Mouse (Mus musculus) kidney, embryonic 15.5 days (tissue): ENCODE results near the gene Galnt14. TPM values are rescaled to one million over a fixed set of nuclear protein-coding genes. Genes with fewer than 3 reads are reported as not detected.

ENCODE experiments used
- ATAC-seq: fragments of 200-750 bp; cut with Nextera tagmentation; replicated peaks from 2 replicates; pipeline ENCODE4 v1.8.0; 2017; ENCODE audit warnings: moderate TSS enrichment; ENCODE audit not compliant: low FRiP score
- H3K27ac ChIP-seq: fragments of 300-500 bp; sonication (generic); 2 replicates; pipeline ENCODE4 v1.5.1; 2015; ENCODE audit warnings: mild to moderate bottlenecking, inconsistent platforms
- H3K27me3 ChIP-seq: fragments of 300-500 bp; sonication (generic); 2 replicates; pipeline ENCODE4 v1.6.1; 2015; ENCODE audit warnings: inconsistent platforms
- H3K36me3 ChIP-seq: fragments of 300-500 bp; sonication (generic); 2 replicates; pipeline ENCODE4 v1.6.1; 2015; ENCODE audit warnings: inconsistent platforms
- H3K4me1 ChIP-seq: fragments of 300-500 bp; sonication (generic); 2 replicates; pipeline ENCODE4 v1.6.1; 2015; ENCODE audit warnings: inconsistent platforms
- H3K4me2 ChIP-seq: fragments of 300-500 bp; sonication (generic); 2 replicates; pipeline ENCODE4 v1.6.1; 2015; ENCODE audit warnings: moderate library complexity, mild to moderate bottlenecking, inconsistent platforms
- H3K4me3 ChIP-seq: fragments of 300-500 bp; sonication (generic); replicated peaks from 2 replicates; pipeline ENCODE4 v1.5.1; 2015; ENCODE audit warnings: mild to moderate bottlenecking, inconsistent platforms
- H3K9ac ChIP-seq: fragments of 300-500 bp; sonication (generic); 2 replicates; pipeline ENCODE4 v1.6.1; 2015; ENCODE audit warnings: mild to moderate bottlenecking, inconsistent platforms
- H3K9me3 ChIP-seq: fragments of 300-500 bp; sonication (generic); replicated peaks from 2 replicates; pipeline ENCODE4 v1.6.1; 2016; ENCODE audit warnings: inconsistent platforms
- WGBS: fragments of 180-500 bp; shearing (Covaris S2); methylation state at CpG from one replicate; pipeline ENCODE4 v1.1.7; 2015; ENCODE audit warnings: mixed read lengths; 5-methylcytosine and 5-hydroxymethylcytosine counted together
- polyA plus RNA-seq: library from polyadenylated mRNA; unstranded; fragments of >200 nt; fragmentation: Nextera tagmentation; extraction: Ambion mirVana; gene quantifications from 2 replicates; pipeline ENCODE4 v1.2.1, GENCODE M21; 2015

Galnt14 gene
- polyA plus RNA-seq, 1 experiment from 2014 or later: 13.0 TPM

DNA sequence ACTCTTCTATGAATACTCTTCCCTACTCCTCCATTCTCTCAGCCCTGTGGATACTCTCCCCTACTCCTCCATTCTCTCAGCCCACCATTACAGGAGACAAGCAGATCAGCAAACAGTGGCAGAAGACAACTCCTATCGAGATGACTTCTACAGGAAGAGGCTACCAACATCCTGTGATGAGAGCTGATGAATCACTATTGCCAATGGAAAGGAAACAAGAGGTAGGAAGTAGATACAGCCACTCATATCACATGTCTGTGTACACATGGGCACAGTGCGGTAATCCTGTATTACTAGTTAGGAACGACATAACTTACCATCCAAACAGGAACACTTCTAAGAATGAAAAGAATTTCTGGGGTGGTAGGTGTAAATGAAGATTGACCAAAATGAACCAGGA lies 53.9 kb downstream of the Galnt14 start:
- no peaks in the 10 kb centered on the region for H3K9me3 ChIP-seq
- no peak overlapping the region for H3K27ac ChIP-seq
- 89% methylated on average over 3 of the region's 3 CpGs for WGBS
- H3K9ac ChIP-seq: no peak overlapping the region
- H3K36me3 ChIP-seq: no peaks in the 10 kb centered on the region
- H3K4me3 ChIP-seq: no peak overlapping the region
- no peak overlapping the region for H3K4me2 ChIP-seq
- no peaks in the 10 kb centered on the region for H3K4me1 ChIP-seq
- no peak for ATAC-seq
- no peaks in the 10 kb centered on the region for H3K27me3 ChIP-seq

DNA sequence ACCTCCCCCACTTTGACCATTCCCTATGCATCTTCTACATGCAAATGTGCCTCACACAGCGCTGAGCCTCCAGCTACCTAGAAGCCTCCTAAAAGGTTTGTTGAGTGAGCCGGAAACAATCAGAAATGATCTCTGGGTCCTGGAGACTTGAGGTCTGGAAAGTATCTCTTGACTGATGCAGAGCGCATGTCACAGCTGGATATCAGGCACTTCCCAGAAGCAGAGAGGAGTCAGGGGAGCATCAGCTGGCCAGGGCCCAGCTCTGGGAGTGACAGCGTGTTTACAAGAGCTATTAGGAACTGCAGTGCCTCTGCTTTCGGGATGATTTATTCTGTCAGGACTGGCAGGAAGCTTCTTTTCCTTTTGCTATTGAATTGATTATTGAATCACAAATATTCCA lies 56.0 kb downstream of the Galnt14 start:
- Histone ChIP-seq H3K9ac (no peak overlapping the region), H3K9me3 (no peaks in the 10 kb centered on the region), H3K4me2 (no peak overlapping the region), H3K4me1 (no peaks in the 10 kb centered on the region), H3K36me3 (no peaks in the 10 kb centered on the region), H3K27me3 (no peaks in the 10 kb centered on the region), H3K4me3 (no peak overlapping the region), H3K27ac (no peak overlapping the region)
- 61% methylated on average over 5 of the region's 5 CpGs for WGBS
- no peak for ATAC-seq

GRCm38 (mm10) chr17:73649371-73649770 lies 60.9 kb downstream of the Galnt14 start:
- no peak overlapping the region for H3K4me2 ChIP-seq
- no peaks in the 10 kb centered on the region for H3K9me3 ChIP-seq
- H3K4me1 ChIP-seq: peaks cover 7% of the 10 kb centered on the region
- H3K36me3 ChIP-seq: no peaks in the 10 kb centered on the region
- H3K9ac ChIP-seq: no peak overlapping the region
- ATAC-seq: no peak
- WGBS: 75% methylated on average over 6 of the region's 6 CpGs
- no peaks in the 10 kb centered on the region for H3K27me3 ChIP-seq
- no peak overlapping the region for H3K27ac ChIP-seq
- H3K4me3 ChIP-seq: no peak overlapping the region

- no peak for ATAC-seq
- 93% methylated on average over 7 of the region's 7 CpGs for WGBS
- H3K36me3 ChIP-seq: no peaks in the 10 kb centered on the region
- H3K9me3 ChIP-seq: no peaks in the 10 kb centered on the region
- no peak overlapping the region for H3K4me2 ChIP-seq
- no peak overlapping the region for H3K4me3 ChIP-seq
- peaks cover 37% of the 10 kb centered on the region for H3K4me1 ChIP-seq
- no peak overlapping the region for H3K27ac ChIP-seq
- no peak overlapping the region for H3K9ac ChIP-seq
- no peaks in the 10 kb centered on the region for H3K27me3 ChIP-seq
Measured at GRCm38 (mm10) chr17:73641676-73642075, 68.6 kb downstream of the Galnt14 start.

DNA sequence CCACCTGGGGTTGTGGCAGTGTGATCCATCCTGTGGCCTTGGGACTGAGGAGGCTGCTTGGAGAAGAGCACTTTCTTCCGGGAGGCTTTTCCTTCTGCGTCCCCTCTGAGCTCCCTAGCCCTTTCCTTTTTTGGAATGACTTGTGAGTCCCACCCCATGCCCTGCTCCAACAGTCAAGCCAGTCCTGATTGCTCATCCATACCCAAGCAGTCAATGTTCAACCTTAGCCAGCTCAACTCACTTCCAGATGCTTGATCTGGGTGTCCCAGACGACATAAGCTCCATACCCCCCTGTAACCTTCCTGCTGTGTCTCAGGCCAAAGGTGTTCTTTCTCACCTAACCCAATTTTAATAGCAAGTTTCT lies 70.2 kb downstream of the Galnt14 start:
- Histone ChIP-seq H3K4me3 (no peak overlapping the region), H3K27me3 (no peaks in the 10 kb centered on the region), H3K9me3 (no peaks in the 10 kb centered on the region), H3K27ac (peak overlapping the region; percentile 81), H3K4me2 (peak overlapping the region; percentile 1; the same call in 1 of the 2 replicates), H3K4me1 (peaks cover 30% of the 10 kb centered on the region), H3K36me3 (no peaks in the 10 kb centered on the region), H3K9ac (no peak overlapping the region)
- ATAC-seq: peak; percentile 84
- 47% methylated on average over 3 of the region's 3 CpGs for WGBS

GRCm38 (mm10) chr17:73639401-73640116 lies 70.7 kb downstream of the Galnt14 start:
- Histone ChIP-seq H3K36me3 (no peaks in the 10 kb centered on the region), H3K9me3 (no peaks in the 10 kb centered on the region), H3K4me1 (peaks cover 34% of the 10 kb centered on the region), H3K27ac (peak overlapping the region; percentile 81), H3K9ac (no peak overlapping the region), H3K4me2 (peak overlapping the region; percentile 1; the same call in 1 of the 2 replicates), H3K27me3 (no peaks in the 10 kb centered on the region), H3K4me3 (no peak overlapping the region)
- 33% methylated on average over 6 of the region's 6 CpGs for WGBS
- ATAC-seq: peak; percentile 88

DNA sequence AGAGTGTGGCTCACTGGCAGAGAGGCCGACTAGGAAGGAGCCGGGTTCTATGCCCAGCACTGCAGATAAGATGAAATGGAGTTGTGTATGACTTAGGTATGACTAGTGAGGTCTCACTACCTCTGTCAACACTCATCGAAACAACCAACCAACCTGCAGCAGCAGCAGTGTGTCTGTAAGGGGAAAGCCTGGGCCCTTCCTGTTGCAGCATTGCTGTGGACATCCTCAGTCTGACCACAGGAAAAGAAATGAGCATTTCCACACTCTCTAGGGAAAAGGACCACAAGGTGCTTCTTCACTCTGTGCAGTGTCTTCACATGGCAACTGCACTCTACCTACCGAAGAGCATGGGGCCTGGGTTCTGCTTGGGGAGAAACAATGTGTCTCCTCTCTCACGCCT lies 73.3 kb downstream of the Galnt14 start:
- 93% methylated on average over 5 of the region's 5 CpGs for WGBS

DNA sequence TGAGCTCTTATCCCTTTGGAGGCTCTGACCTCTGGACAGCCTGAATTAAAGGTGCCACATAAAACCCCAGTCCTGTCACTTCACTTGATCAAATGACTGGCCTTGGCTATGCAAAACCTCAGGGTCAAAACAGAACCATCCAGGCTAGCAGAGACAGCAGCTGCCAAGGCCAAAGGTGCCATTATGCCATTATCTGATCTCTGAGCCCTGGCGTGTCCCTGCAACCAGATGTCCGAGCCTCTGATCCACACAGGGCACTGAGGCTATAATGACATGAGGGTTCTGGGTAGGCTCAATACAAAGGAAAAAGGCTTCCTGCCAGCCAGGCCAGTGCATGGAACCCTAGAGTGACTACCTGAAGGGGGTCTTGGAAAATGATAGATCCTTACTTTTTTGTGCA lies 75.4 kb downstream of the Galnt14 start:
- H3K4me1 ChIP-seq: peaks cover 23% of the 10 kb centered on the region
- no peaks in the 10 kb centered on the region for H3K36me3 ChIP-seq
- no peak overlapping the region for H3K27ac ChIP-seq
- no peak for ATAC-seq
- WGBS: 43% methylated on average over 2 of the region's 2 CpGs
- no peaks in the 10 kb centered on the region for H3K9me3 ChIP-seq
- no peak overlapping the region for H3K9ac ChIP-seq
- no peaks in the 10 kb centered on the region for H3K27me3 ChIP-seq
- no peak overlapping the region for H3K4me2 ChIP-seq
- no peak overlapping the region for H3K4me3 ChIP-seq

More for the DNA sequence above, 73.3 kb downstream of the Galnt14 start:
- H3K36me3 ChIP-seq: no peaks in the 10 kb centered on the region
- H3K4me2 ChIP-seq: no peak overlapping the region
- no peaks in the 10 kb centered on the region for H3K9me3 ChIP-seq
- H3K9ac ChIP-seq: no peak overlapping the region
- H3K4me3 ChIP-seq: no peak overlapping the region
- H3K4me1 ChIP-seq: peaks cover 34% of the 10 kb centered on the region
- no peak overlapping the region for H3K27ac ChIP-seq
- no peaks in the 10 kb centered on the region for H3K27me3 ChIP-seq
- no peak for ATAC-seq

- no peak overlapping the region for H3K27ac ChIP-seq
- H3K9me3 ChIP-seq: no peaks in the 10 kb centered on the region
- no peak overlapping the region for H3K4me3 ChIP-seq
- H3K4me1 ChIP-seq: peaks cover 17% of the 10 kb centered on the region
- no peak for ATAC-seq
- no peak overlapping the region for H3K9ac ChIP-seq
- H3K4me2 ChIP-seq: no peak overlapping the region
- no peaks in the 10 kb centered on the region for H3K36me3 ChIP-seq
- no peaks in the 10 kb centered on the region for H3K27me3 ChIP-seq
- 38% methylated on average over 11 of the region's 11 CpGs for WGBS
Measured at GRCm38 (mm10) chr17:73633991-73634710, 76.1 kb downstream of the Galnt14 start.

- Histone ChIP-seq H3K27me3 (no peaks in the 10 kb centered on the region), H3K27ac (peak overlapping the region; percentile 64; the same call in 1 of the 2 replicates), H3K4me3 (no peak overlapping the region), H3K4me2 (no peak overlapping the region), H3K36me3 (no peaks in the 10 kb centered on the region), H3K9ac (no peak overlapping the region), H3K9me3 (no peaks in the 10 kb centered on the region), H3K4me1 (0 out of 2 replicates have a peak, but pooled peaks cover 6% of the 10 kb centered on the region)
- 74% methylated on average over 14 of the region's 14 CpGs for WGBS
- ATAC-seq: peak; percentile 76
Measured at GRCm38 (mm10) chr17:73628263-73628914, 81.9 kb downstream of the Galnt14 start.

DNA sequence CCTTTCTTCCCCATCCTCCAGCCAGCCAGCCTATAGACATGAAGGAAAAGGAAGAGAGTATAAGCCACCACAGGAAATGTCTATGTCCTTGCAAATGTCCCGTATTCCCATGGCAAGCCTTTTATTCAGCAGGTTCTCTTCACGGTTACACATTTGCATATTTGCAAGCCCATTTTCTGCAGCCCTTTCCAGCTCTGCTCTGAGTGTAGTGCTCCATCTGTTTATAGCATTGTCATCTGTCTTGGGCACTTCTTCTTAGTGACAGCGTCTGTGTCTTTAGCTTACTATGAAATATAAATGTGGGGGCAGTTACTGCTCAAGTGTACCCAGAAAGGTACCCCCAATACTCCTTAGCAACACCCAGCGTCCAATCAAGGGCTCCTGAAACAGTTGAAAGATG lies 83.3 kb downstream of the Galnt14 start:
- no peak overlapping the region for H3K27ac ChIP-seq
- H3K27me3 ChIP-seq: no peaks in the 10 kb centered on the region
- no peak overlapping the region for H3K9ac ChIP-seq
- 0 out of 2 replicates have a peak, but pooled peaks cover 6% of the 10 kb centered on the region for H3K4me1 ChIP-seq
- no peak for ATAC-seq
- no peaks in the 10 kb centered on the region for H3K36me3 ChIP-seq
- no peak overlapping the region for H3K4me3 ChIP-seq
- no peak overlapping the region for H3K4me2 ChIP-seq
- 80% methylated on average over 4 of the region's 4 CpGs for WGBS
- H3K9me3 ChIP-seq: no peaks in the 10 kb centered on the region

GRCm38 (mm10) chr17:73620049-73620448 lies 90.2 kb downstream of the Galnt14 start:
- no peak overlapping the region for H3K4me3 ChIP-seq
- no peaks in the 10 kb centered on the region for H3K4me1 ChIP-seq
- ATAC-seq: no peak
- H3K4me2 ChIP-seq: no peak overlapping the region
- no peaks in the 10 kb centered on the region for H3K36me3 ChIP-seq
- no peak overlapping the region for H3K9ac ChIP-seq
- no peak overlapping the region for H3K27ac ChIP-seq
- H3K27me3 ChIP-seq: no peaks in the 10 kb centered on the region
- 89% methylated on average over 4 of the region's 4 CpGs for WGBS
- H3K9me3 ChIP-seq: no peaks in the 10 kb centered on the region
